Mouse (Mus musculus) forebrain, embryonic 14.5 days (tissue): ENCODE data around the gene Tmem132b. TPM values are rescaled to one million over a fixed set of nuclear protein-coding genes. Genes with fewer than 3 reads are reported as not detected.

Experiments used
- ATAC-seq: fragments of 200-750 bp; cut with Nextera tagmentation; 2 replicates; pipeline ENCODE4 v1.8.0; 2017; ENCODE audit warnings: mild to moderate bottlenecking, moderate library complexity
- DNase-seq: peaks from one replicate; pipeline ENCODE4 v3.0.0-alpha.2; 2015; ENCODE audit warnings: low spot score
- H3K27ac ChIP-seq: fragments of 300-500 bp; sonication (generic); 2 replicates; pipeline ENCODE4 v1.5.1; 2014; ENCODE audit warnings: low read depth, mild to moderate bottlenecking, control low read depth, low read length, moderate library complexity
- H3K27me3 ChIP-seq: fragments of 300-500 bp; sonication (generic); replicated peaks from 2 replicates; pipeline ENCODE4 v1.6.1; 2014; ENCODE audit warnings: low read length, control low read depth, mixed read lengths; ENCODE audit not compliant: control insufficient read depth, insufficient read depth
- H3K36me3 ChIP-seq: fragments of 300-500 bp; sonication (generic); 2 replicates; pipeline ENCODE4 v1.6.1; 2014; ENCODE audit warnings: low read length, control low read depth; ENCODE audit not compliant: control insufficient read depth, insufficient read depth
- H3K4me1 ChIP-seq: fragments of 300-500 bp; sonication (generic); 2 replicates; pipeline ENCODE4 v1.6.1; 2014; ENCODE audit warnings: antibody characterized with exemption, low read length, control low read depth; ENCODE audit not compliant: control insufficient read depth, insufficient read depth
- H3K4me2 ChIP-seq: fragments of 300-500 bp; sonication (generic); 2 replicates; pipeline ENCODE4 v1.6.1; 2014; ENCODE audit warnings: mild to moderate bottlenecking, control low read depth, low read length
- H3K4me3 ChIP-seq: fragments of 300-500 bp; sonication (generic); 2 replicates; pipeline ENCODE4 v1.5.1; 2014; ENCODE audit warnings: low read depth, low read length, control low read depth
- H3K9ac ChIP-seq: fragments of 300-500 bp; sonication (generic); 2 replicates; pipeline ENCODE4 v1.6.1; 2014; ENCODE audit warnings: mild to moderate bottlenecking, low read length, control low read depth, moderate library complexity
- H3K9me3 ChIP-seq: fragments of 300-500 bp; sonication (generic); replicated peaks from 2 replicates; pipeline ENCODE4 v1.6.1; 2016; ENCODE audit warnings: low read length, control low read depth, mixed read lengths; ENCODE audit not compliant: control insufficient read depth
- WGBS: fragments of 180-500 bp; shearing (Covaris S2); extraction: QIAGEN DNeasy Blood & Tissue Kit; methylation state at CpG from one replicate; pipeline ENCODE4 v1.1.7; 2014; 5-methylcytosine and 5-hydroxymethylcytosine counted together
- polyA plus RNA-seq: library from polyadenylated mRNA; unstranded; fragments of >200 nt; fragmentation: Nextera tagmentation; extraction: Ambion mirVana; gene quantifications from 2 replicates; pipeline ENCODE4 v1.2.1, GENCODE M21; 2014

Tmem132b gene
- polyA plus RNA-seq, 1 experiment from 2014 or later, result 3.1 TPM

DNA sequence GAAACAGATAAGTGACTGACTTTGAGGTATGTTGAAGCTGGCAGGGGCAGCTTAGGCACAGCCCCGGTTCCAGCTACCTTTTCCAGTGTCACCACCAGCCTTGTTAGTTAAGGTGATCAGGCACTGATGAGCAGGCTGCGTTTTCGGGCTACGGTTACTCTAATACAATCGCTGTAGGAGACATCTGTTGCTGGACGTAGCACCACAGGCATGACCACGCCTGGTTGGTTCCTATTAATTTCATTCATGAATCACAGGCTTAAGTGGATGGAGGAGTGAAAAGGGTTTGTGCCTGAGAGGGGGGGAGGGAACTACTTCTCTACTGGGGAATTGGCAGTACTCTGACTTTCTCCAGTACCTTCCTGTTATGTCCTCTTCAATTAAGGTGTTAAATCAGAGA, 271.2 kb downstream of the Tmem132b start:
- no peaks in the 10 kb centered on the region for H3K27me3 ChIP-seq
- no peak overlapping the region for H3K4me2 ChIP-seq
- H3K9me3 ChIP-seq, result no peaks in the 10 kb centered on the region
- peaks cover 11% of the 10 kb centered on the region; the same call in 1 of the 2 replicates for H3K4me1 ChIP-seq
- H3K4me3 ChIP-seq, result no peak overlapping the region
- ATAC-seq, result no peak
- peak; percentile 35 for DNase-seq
- no peak overlapping the region for H3K27ac ChIP-seq
- no peak overlapping the region for H3K9ac ChIP-seq
- no peaks in the 10 kb centered on the region for H3K36me3 ChIP-seq
- 25% methylated on average over 7 of the region's 7 CpGs for WGBS

DNA sequence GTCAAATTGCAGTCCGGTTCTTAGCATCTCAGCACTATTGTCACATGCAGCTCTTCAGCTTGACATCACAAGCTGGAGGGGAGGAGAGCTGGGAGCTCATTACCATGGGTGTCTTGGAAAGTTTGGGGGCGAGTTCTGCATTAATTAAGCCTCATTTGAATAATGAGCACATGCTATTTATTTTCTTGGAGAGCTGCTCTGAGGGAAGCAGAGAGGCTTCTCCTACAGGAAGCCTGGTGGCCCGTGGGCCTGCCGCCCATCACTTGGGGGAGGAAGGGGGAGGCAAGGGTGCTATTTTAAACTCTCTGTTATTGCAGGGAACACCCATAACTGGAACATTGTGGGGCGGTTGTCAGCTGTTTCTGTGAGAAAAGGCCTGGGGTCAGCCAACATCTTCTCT, 273.8 kb downstream of the Tmem132b start:
- Histone ChIP-seq H3K4me3 (no peak overlapping the region), H3K27ac (0 out of 2 replicates have a peak overlapping the region, but pooled peaks have one; percentile 14), H3K36me3 (no peaks in the 10 kb centered on the region), H3K27me3 (no peaks in the 10 kb centered on the region), H3K4me2 (no peak overlapping the region), H3K4me1 (0 out of 2 replicates have a peak, but pooled peaks cover 12% of the 10 kb centered on the region), H3K9ac (no peak overlapping the region), H3K9me3 (no peaks in the 10 kb centered on the region)
- peak; percentile 91 for ATAC-seq
- WGBS, result 10% methylated on average over 5 of the region's 5 CpGs
- DNase-seq, result peak; percentile 92

DNA sequence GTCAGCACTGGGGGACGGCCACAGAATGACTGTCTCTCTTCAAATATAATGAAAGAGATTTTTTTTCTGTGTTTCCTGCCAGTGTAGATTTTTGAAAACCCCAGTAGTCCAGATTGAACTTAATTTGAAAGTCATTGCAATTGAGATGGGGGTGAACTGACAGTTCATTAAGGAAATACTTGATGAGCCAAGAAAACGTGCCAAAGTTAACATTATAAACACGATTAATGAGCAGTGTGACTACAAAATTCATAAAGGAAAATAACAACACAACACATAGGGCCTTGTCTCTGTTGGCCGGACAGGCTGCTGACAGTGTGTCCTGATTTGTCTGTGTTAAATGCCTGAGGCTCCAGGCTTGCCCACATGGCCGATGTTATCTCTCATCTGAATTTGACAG, 276.3 kb downstream of the Tmem132b start:
- Histone ChIP-seq H3K4me2 (no peak overlapping the region), H3K36me3 (no peaks in the 10 kb centered on the region), H3K9me3 (no peaks in the 10 kb centered on the region), H3K27ac (0 out of 2 replicates have a peak overlapping the region, but pooled peaks have one; percentile 53), H3K9ac (no peak overlapping the region), H3K27me3 (no peaks in the 10 kb centered on the region), H3K4me3 (no peak overlapping the region), H3K4me1 (0 out of 2 replicates have a peak, but pooled peaks cover 11% of the 10 kb centered on the region)
- DNase-seq (peak; percentile 84), ATAC-seq (peak; percentile 19; the same call in 1 of the 2 replicates)
- WGBS, result 51% methylated on average over 5 of the region's 5 CpGs

DNA sequence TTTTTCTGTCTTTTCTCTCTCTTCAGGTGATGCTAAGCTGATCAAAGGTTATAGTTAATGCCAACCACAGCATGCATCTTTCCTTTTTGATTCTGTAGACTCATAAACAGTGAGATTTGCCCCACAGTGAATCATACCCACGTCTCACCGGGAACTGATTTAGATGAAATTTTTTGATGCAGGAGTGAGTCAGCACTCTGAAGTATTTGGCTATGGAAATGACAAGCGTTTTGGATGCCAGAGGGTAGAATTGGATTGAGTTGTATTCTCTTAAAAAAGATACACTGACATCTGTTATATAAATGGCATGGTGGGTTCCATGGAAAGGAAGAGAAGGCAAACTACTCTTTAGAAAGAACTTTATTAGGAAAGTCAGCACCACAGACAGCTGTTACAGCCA, 297.8 kb downstream of the Tmem132b start:
- no peaks in the 10 kb centered on the region for H3K36me3 ChIP-seq
- no peak overlapping the region for H3K9ac ChIP-seq
- H3K27ac ChIP-seq, result no peak overlapping the region
- ATAC-seq, result no peak
- H3K9me3 ChIP-seq, result no peaks in the 10 kb centered on the region
- no peaks in the 10 kb centered on the region for H3K4me1 ChIP-seq
- 87% methylated on average over 3 of the region's 3 CpGs for WGBS
- no peak overlapping the region for H3K4me2 ChIP-seq
- DNase-seq, result peak; percentile 11
- H3K27me3 ChIP-seq, result no peaks in the 10 kb centered on the region
- no peak overlapping the region for H3K4me3 ChIP-seq

DNA sequence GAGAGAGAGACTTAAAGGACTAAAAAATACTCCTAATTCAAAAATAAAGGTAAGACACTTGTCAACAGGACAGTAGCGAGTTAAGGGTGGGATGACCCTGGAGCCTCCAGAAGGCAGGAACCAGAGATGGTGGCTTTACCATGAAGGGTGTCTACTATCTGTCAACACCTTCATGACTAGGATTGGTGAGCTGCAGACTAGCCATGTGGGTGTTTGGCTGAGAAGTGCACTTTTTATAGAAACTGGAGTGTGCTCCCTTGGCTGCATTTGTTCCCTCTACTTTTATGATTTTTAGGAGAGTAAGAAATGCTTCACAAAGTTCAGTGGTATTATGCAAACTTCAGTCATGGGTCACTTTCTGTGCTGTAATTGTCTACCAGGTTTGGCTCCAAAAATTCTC, 304.3 kb downstream of the Tmem132b start:
- Histone ChIP-seq H3K27me3 (no peaks in the 10 kb centered on the region), H3K4me1 (no peaks in the 10 kb centered on the region), H3K27ac (no peak overlapping the region), H3K9me3 (no peaks in the 10 kb centered on the region), H3K36me3 (no peaks in the 10 kb centered on the region), H3K4me3 (no peak overlapping the region), H3K4me2 (no peak overlapping the region), H3K9ac (no peak overlapping the region)
- 93% methylated on average over 1 of the region's 1 CpGs for WGBS
- DNase-seq (no peak), ATAC-seq (no peak)

DNA sequence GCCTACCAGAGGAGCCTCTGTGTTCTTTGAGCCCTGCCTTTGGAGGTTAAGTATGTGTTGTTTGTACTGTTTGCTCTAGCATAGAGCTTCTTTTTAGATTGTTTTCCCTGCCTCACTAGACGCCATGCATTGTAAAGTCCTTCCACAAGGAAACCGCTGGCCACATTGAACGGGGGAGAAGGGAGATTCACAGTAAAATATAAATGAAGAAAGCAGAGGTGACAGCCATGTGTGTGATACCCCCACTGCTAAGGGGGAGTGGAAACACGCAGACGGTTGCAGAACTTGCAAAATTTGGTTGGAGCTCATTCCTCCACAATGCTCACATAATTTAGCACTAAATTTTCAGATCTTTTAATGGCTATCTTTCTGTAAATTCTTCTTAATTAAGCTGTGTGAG, 305.2 kb downstream of the Tmem132b start:
- Histone ChIP-seq H3K27me3 (no peaks in the 10 kb centered on the region), H3K4me1 (no peaks in the 10 kb centered on the region), H3K4me2 (no peak overlapping the region), H3K36me3 (no peaks in the 10 kb centered on the region), H3K4me3 (no peak overlapping the region), H3K9ac (no peak overlapping the region), H3K9me3 (no peaks in the 10 kb centered on the region), H3K27ac (no peak overlapping the region)
- DNase-seq, result no peak
- ATAC-seq, result no peak
- WGBS, result 73% methylated on average over 5 of the region's 5 CpGs

Other genes starting within 250 kb of the Tmem132b start
- 17.6 and 21.7 TPM in 2 replicates for gene Scarb1, start 190.7 kb upstream of the Tmem132b start, polyA plus RNA-seq
- gene Gm10382, start 142.5 kb upstream of the Tmem132b start, polyA plus RNA-seq, result 0.33 TPM in 1 of 2 replicates, not detected in the other
- gene Ubc, start 141.6 kb upstream of the Tmem132b start, polyA plus RNA-seq, result 981 and 1,199 TPM in 2 replicates
- 4.7 and 7.0 TPM in 2 replicates for gene Dhx37, start 97.7 kb upstream of the Tmem132b start, polyA plus RNA-seq
- gene Bri3bp, start 90.2 kb upstream of the Tmem132b start, polyA plus RNA-seq, result 26.0 and 29.1 TPM in 2 replicates
- gene Aacs, start 56.0 kb upstream of the Tmem132b start, polyA plus RNA-seq, result 51.8 and 71.1 TPM in 2 replicates